8 mouse cellular contexts compared by ENCODE assay signal in genomic region chr11:7423276-7424081, GRCm38 (mm10).
A peak's percentile ranks its signal among the peaks of the same experiment; 100 is the strongest.
DNase-seq lines count a peak whose midpoint lies in the region; ATAC-seq lines count a peak whose summit lies in the region.

No protein-coding gene starts in this region.

- peak overlapping the region; percentile 54 for H3K4me2 ChIP-seq in heart, embryonic 12.5 days
- H3K4me2 ChIP-seq in kidney, embryonic 16.5 days (replicated peaks; ENCODE audit: low read depth, low read length) = no peak overlapping the region; the same call in 1 of the 2 replicates
- H3K4me2 ChIP-seq in neural tube, embryonic 15.5 days = peak overlapping the region; percentile 9

- no peak overlapping the region for H3K9ac ChIP-seq in heart, embryonic 12.5 days
- H3K9ac ChIP-seq in kidney, embryonic 16.5 days (replicated peaks; ENCODE audit: low read length) = no peak overlapping the region
- no peak overlapping the region for H3K9ac ChIP-seq in neural tube, embryonic 15.5 days (replicated peaks)

- DNase-seq in adrenal gland, adult (ENCODE audit: inconsistent age in 2 of 2, low spot score in 1 of 2) = peak; percentile 3 to 18
- DNase-seq in adrenal gland, adult 8-10 months = no peak
- peak; percentile 47 for DNase-seq in c-Kit-positive CD71-positive TER-119-positive erythroid progenitor cells, embryonic 14.5 days (ENCODE audit: low spot score)
- no peak for DNase-seq in cerebellum, adult 9-10 months
- DNase-seq in spleen, adult 18-20 months = no peak

- WGBS in heart, embryonic 12.5 days = 16% methylated on average over 13 of the region's 13 CpGs
- 16% methylated on average over 13 of the region's 13 CpGs for WGBS in kidney, embryonic 16.5 days
- WGBS in neural tube, embryonic 15.5 days = 6% methylated on average over 13 of the region's 13 CpGs

- peaks cover 12% of the 10 kb centered on the region for H3K4me1 ChIP-seq in heart, embryonic 12.5 days (replicated peaks)
- H3K4me1 ChIP-seq in kidney, embryonic 16.5 days (ENCODE audit: insufficient read depth, low read length) = peaks cover 10% of the 10 kb centered on the region
- H3K4me1 ChIP-seq in neural tube, embryonic 15.5 days = peaks cover 7% of the 10 kb centered on the region; the same call in 1 of the 2 replicates

- no peaks in the 10 kb centered on the region for H3K27me3 ChIP-seq in heart, embryonic 12.5 days (replicated peaks)
- H3K27me3 ChIP-seq in kidney, embryonic 16.5 days (ENCODE audit: insufficient read depth, low read length) = no peaks in the 10 kb centered on the region
- no peaks in the 10 kb centered on the region for H3K27me3 ChIP-seq in neural tube, embryonic 15.5 days (replicated peaks)

- H3K36me3 ChIP-seq in heart, embryonic 12.5 days = no peaks in the 10 kb centered on the region
- no peaks in the 10 kb centered on the region for H3K36me3 ChIP-seq in kidney, embryonic 16.5 days (ENCODE audit: insufficient read depth, low read length)
- no peaks in the 10 kb centered on the region for H3K36me3 ChIP-seq in neural tube, embryonic 15.5 days

- no peaks in the 10 kb centered on the region for H3K9me3 ChIP-seq in heart, embryonic 12.5 days (replicated peaks)
- H3K9me3 ChIP-seq in kidney, embryonic 16.5 days (ENCODE audit: low read length) = no peaks in the 10 kb centered on the region
- no peaks in the 10 kb centered on the region for H3K9me3 ChIP-seq in neural tube, embryonic 15.5 days (replicated peaks)

- peak; percentile 88 for ATAC-seq in heart, embryonic 12.5 days (ENCODE audit: insufficient number of reproducible peaks, low FRiP score)
- ATAC-seq in kidney, embryonic 16.5 days (ENCODE audit: low FRiP score, low TSS enrichment) = peak; percentile 82
- ATAC-seq in neural tube, embryonic 15.5 days (ENCODE audit: low FRiP score) = peak; percentile 50; the same call in 1 of the 2 replicates

- H3K27ac ChIP-seq in heart, embryonic 12.5 days (ENCODE audit: poor library complexity, severe bottlenecking) = no peak overlapping the region
- no peak overlapping the region for H3K27ac ChIP-seq in kidney, embryonic 16.5 days (ENCODE audit: low read length)
- no peak overlapping the region for H3K27ac ChIP-seq in neural tube, embryonic 15.5 days (replicated peaks)

- H3K4me3 ChIP-seq in heart, embryonic 12.5 days = no peak overlapping the region
- no peak overlapping the region for H3K4me3 ChIP-seq in kidney, embryonic 16.5 days (ENCODE audit: low read length)
- no peak overlapping the region for H3K4me3 ChIP-seq in neural tube, embryonic 15.5 days (replicated peaks)

Comparison
In these comparisons a context has a peak if more than half of its experiments do, and no peak if none do; other contexts are left out.
1. DNase-seq: peak in adrenal gland, adult (2 of 2) and c-Kit-positive CD71-positive TER-119-positive erythroid progenitor cells, embryonic 14.5 days (single experiment); none in adrenal gland, adult 8-10 months (single experiment), cerebellum, adult 9-10 months (single experiment) and spleen, adult 18-20 months (0 of 2).
2. Peak in every context shown above with its lines, with median percentiles within 50 percentile points of each other: ATAC-seq.